Mouse (Mus musculus) megakaryocyte, embryonic 14.5 days (primary cell): Measurements from ENCODE around the gene Zc3h10.

Experiments
- FLI1 ChIP-seq: IDR thresholded peaks from 2 replicates; pipeline ENCODE4 v1.6.1; 2012; ENCODE audit warnings: low read length, inconsistent platforms, mixed read lengths
- GATA1 ChIP-seq: IDR thresholded peaks from 3 replicates; pipeline ENCODE4 v1.6.1; 2012; ENCODE audit warnings: mixed read lengths, low read length, inconsistent platforms, borderline replicate concordance

- no peak for TF ChIP-seq GATA1
- TF ChIP-seq FLI1, result no peak
These were observed 27.5 kb upstream of the Zc3h10 start for GRCm38 (mm10) chr10:128575063-128575462.
